Mouse (Mus musculus): ENCODE data around the gene Grid1.

Grid1 gene

DNA sequence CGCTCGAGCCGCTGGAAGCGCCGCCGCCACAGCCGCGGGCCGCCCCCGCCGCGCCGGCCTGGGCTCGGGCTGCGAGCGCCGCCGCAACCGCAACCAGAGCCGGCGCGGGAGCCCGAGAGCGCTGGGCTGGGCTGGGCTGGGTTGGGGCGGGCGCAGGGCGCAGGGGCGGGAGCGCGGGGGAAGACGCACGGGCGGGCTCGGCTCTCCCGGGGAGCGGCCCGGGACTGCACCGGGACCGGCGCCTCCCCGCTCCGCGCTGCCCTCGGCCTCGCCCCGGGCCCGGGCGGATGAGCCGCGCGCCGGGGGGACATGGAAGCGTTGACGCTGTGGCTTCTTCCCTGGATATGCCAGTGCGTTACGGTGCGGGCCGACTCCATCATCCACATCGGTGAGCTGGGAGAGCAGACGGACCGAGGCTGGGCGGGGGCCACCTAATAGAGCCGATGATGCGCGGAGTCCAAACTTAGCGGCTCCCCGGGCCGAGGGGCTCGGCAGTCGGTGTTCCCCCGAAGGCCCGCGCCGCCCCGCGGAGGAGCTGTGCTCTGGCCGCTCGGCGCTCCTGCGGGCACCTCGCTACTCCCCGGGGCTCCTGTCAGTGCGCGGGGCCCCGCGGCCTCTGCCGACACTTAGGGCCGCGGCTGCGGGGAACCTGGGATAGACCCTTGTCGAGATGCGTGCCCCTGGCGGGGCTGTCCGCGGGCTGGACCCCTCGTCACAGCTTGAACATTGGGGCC is at the start of gene Grid1:
Gene Grid1 (plus strand): TSS at position 190 of the 734 bp plus-strand sequence.
- no peak for DNase-seq

DNA sequence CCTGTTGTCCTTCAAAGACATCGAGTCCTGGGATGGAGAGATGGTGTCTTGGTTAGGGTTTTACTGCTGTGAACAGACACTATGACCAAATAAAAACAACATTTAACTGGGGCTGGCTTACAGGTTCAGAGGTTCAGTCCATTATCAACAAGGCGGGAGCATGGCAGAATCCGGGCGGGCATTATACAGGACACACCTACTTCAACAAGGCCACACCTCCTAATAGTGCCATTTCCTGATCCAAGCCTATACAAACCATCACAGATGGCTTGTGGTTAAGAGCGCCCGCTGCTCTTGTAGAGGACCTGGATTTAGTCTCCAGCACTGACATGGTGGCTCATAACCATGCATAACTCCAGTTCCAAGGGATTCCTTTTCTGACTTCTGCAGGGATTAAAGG is 49.4 kb upstream of the Grid1 start:
- DNase-seq, result no peak

DNA sequence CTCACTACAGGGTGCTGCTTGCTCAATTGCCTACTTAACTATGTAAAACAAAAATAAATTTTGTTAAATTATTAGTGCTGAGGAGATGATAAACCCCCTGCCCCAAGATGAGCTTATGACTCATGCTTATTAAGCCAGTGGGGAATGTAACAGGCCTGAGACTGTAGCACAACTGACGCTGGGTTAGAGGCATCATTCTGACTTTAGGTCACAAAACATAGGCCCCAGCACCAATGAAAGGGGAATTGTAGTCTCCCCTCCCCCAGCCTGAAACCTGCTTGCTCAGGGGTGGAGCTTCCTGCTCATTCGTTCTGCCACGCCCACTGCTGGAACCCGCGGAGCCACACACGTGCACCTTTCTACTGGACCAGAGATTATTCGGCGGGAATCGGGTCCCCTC is 48.3 kb upstream of the Grid1 start:
- no peak for DNase-seq

DNA sequence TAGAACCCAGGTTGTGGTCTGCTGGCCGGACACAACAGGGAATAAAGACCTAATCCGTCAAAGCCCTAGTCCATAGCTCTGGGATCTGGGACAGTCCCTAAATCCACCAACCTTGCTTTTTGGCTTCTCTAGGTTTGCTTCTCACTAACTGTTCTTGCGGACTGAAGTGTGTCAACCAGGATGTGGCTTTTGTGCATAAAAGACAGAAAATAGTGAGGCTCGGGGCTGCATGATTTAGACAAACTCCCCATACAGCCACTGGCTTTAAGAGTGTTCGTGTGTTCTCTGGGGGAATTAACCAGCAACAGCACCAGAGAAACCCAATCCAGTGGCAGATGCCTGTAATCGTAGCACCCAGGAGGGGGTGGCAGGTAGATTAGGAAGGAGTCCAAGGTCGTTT is 47.8 kb upstream of the Grid1 start:
- DNase-seq, result no peak

DNA sequence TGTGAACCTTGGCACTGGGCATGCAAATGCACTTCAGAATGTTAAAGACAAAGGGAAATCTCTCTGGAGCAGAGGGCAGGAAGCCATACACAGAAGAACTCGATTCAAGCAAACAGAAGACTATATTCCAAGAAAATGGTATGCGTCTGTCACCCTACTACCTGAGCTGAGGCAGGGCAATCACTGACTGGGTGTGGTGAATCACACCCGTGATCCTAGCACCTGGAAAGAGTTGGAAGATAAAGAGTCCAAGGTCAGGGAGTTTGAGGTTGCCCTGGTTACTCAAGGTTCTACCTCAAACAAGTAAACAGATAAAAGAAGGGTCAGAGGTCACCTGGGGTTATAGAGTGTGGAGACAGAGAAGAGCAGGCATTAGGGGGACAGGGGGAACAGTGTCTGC is 46.2 kb upstream of the Grid1 start:
- no peak for DNase-seq

DNA sequence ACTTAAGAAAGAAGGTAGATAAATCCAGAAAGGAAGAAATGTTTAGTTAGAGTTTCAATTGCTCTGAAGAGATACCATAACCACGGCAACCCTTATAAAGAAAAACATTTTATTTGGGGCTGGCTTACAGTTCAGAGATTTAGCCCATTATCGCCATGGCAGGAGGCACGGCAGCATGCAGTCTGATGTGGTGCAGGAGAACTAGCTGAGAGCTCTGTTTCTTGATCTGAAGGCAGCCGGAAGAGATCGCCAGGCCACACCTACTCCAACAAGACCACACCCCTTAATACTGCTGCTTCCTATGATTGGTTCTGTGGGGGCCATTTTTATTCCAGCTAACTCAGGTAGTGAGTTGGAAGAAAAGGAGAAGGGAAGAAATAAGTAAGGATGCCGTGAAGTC is 45.7 kb upstream of the Grid1 start:
- no peak for DNase-seq

DNA sequence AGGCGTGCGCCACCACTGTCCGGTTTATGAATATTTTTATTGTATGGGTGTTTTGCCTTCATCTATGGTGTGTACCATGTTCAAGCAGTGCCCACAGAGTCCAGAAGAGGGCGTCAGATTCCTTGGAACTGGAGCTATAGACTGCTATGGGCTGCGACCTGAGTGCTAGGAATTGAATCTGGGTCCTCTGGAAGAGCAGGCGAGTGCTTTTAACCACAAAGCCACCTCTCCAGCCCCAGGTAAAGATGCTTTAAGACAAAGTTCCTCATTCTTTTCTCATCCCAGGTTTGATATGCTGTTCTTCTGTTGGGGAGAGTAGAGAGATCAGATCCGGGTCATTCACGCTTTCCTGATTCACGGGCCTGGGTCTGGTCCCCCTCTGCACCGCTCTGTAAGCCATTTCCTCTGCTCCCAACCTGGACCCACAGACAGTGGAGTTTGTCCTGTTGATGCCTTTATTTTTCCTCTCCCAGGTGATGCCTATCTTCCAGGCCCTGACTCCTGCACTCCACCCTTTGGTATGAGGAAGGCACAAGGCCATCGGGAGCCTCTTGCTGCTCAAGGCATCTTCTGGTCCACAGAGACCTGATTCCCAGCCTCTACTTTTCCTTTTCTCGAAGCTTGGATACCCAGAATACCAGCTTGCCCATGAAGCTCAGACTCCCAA is 43.1 kb upstream of the Grid1 start:
- no peak for DNase-seq

DNA sequence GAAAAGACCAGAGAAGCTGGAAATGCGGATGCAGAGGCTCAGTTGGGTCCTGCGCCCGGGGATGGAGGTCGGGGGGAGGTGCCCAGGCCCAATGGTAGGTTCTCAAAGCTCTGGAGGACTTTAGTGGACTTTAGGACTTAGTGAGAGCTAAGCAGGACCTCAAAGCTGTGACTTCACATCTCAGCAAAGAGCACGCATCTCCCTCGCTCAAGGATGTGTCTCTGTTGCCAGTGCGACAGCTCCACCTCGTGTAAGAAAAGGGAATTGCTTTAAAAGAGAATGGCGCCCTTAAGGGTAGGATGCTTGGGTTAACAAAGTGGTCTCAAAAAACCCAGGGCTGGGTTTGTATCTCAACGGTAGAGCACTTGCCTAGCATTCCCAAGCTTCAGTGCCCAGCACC is 42.1 kb upstream of the Grid1 start:
- peak; percentile 35 for DNase-seq

DNA sequence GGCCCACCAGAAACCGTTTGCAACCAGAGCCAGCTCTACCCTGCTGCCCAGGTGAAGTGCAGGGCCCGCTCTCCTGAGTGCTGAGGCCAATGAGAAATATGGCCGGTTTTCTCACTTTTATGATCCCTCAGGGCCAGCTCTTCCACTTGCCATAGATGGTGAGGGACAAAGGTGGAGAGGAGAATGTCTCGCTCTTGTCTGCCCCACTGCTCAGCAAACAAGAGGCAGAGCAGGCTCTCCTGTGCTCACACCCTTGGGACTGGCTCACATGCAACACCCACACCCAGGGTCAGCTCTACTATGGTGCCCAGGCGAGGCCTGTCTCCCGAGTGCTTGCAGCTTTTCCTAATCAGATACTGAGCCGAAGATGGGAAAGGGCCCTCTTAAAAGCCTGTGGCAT is 41.1 kb upstream of the Grid1 start:
- DNase-seq, result no peak

DNA sequence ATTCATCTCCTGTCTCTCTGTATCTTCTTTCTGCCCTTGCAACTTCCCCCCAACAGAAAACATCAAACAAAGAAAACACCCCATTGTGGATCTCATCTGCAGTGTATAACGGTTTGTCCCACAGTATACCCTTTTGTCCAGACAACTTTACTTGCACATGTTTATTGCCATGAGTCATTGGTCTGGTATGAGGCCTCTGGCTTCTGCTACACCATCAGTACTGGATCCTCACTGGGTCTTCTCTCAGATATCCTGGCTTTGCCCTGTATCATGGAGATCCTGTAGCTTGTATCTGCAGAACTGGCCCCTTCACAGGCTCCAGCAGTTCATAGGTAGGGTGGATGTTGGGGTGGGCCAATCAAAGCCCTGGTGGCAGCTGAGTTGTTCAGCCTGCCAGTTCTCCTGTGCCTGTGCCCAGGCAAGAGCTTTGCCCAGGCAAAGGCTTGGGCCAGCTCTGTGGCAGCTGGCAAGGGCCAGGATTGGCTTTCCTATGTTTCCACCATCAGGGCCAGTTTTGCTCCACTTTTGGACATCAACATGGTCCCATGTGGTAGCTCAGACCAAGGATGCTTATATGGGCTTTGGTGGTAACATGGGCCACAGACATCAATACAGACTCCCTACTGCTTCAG is 26.4 kb upstream of the Grid1 start:
- DNase-seq, result no peak

DNA sequence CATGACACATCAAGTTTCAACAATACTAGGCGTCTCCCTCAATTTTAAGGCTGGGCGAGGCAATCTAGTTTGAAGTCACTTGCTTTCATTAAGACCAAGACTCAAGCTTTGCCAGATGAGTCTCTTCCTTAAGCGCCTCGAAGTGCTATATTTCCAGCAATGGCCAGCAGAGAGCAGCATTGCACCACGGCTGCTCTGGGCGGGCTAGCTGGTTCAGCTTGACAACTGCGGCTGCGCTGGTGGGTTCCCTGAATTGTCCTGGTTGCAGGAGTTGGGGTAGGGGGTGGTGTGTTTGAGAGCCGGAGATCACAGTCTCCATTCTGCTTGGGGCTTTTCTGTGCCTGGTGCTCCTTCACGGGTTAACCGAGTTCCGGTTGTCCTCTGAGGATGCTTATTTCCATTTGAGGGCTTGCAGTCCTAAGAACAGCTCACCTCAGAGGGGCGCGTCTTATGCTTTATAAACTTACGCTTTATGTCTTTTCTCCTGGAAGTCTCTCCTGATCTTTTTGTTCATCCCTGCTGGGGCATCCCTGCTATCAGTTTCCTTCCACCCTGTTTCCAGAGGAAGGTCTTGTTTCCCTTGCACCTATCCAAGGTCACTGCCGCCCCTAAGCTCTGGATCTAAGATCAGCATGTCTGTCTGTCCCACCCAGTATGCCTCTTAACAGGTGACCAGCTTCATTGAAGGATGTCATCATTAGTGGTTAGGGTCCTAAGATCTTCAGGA is 9.0 kb upstream of the Grid1 start:
- DNase-seq, result peak; percentile 67

DNA sequence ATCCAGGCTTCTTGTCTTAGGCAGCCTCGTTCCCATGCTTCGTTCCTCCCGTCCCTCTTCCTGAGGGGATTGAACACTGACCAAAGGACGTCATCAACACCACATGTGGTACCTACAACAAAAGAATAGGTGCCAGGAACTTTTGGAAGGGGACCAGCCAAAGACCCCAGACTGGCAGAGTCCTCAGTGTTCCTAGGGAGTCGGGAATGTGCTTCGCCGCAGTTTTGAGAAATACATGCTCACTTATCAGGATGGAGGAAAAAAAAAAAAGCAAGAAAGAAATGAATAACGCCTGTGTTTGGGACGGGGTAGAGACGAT is 8.5 kb upstream of the Grid1 start:
- no peak for DNase-seq

DNA sequence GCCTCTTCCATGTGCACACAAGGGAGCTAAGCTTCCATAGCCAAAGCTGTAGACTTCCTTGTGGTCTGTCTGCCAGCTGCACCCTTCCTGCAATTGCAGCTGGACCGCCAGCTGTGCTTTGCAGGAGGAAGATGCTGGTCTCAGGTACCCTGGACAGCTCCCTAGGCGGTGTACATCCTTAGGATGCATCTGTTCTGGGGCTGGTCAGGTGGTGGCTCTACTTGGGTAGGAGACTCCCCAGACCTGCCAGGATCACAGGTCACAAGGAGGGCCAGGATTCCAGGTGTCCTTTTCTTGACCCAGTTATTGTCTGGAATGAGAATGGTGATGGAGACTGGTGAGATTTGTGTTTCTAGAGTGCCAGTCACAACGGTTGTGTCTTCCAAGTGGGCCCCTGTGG is 3.6 kb upstream of the Grid1 start:
- DNase-seq, result no peak

DNA sequence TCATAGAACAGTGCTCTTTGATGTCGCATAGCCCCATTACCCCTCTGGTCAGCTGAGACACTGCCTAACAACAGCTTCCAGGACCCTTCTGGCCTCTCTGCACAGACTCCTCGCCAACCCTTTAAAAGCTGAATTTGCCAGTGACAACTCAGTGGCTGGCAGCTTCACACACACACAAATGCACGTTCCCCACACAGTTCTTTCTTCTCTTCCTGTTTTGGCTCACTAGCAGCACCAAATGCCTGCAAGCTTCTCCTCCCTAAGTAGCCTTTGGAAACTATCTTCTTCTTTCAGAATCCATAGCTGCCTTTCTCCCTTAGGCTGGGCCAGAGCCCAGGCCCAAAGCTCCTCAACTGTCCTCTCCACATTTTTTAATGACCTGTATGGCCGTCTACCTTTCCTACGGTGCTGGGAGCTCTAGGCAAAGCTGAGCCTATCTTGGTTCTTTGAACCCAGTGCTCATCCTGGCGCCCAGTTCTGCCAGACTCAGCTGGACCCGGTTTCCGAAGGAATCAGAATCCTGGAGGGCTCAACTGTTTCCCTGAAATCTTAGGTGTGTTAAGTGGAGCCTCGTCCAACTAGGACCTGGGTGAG is 1.4 kb upstream of the Grid1 start:
- DNase-seq, result no peak

DNA sequence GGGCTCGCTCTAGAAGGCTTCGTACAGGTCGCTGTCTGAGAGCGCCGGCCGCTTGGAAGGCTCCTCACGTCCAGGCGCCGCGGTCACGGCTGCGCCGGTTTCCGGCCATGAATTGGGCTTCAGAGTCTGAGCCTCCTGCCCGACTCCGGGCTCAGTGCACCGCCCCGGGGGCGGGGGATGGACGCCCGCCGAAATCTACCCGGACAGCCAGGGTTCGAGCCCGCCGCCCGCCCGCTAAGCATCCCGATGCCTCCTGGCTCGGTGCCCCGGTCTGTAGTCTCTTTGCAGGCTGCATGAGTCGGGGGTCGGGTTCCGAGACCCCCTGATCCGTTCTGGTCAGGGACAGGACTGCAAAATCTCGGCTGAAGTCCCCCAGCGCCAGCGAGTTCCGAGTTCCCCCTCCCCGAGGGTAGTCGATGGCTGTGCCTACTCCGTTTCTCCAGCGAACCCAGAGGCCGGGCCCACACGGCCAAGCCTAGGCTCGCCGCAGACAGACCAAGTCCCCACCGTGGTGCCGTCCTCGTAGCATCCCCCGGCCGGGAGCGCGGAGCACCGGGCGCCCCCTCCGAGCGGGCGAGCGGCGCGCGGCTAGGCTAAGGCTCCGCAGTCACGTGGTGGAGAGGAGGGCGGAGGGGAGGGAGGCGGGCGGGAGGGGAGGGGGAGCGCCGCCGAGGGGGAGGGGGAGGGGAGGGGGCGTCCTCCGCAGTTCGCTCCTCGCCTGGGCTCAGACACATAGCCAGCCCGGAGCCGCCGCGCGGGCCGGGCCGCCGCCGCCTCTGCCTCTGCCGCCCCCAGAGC is 588 bp upstream of the Grid1 start:
- no peak for DNase-seq

DNA sequence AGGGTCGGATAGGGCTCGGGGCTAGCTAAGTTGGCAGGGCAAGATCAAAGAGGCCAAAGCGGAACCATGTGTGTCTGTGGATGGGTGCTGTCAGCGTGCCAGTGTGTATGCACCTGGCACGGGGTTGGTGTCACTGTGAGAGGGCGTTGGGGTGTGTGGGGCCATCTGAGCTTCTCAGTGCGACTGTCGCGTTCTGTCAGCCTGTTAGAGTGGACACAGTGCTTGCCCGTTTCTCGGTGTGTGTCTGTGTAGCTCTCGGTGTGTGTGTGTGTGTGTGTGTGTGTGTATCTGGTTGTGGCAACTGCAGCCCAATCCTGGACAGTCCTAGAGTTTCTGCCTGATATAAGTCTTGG is 721 bp downstream of the Grid1 start:
- DNase-seq, result no peak

DNA sequence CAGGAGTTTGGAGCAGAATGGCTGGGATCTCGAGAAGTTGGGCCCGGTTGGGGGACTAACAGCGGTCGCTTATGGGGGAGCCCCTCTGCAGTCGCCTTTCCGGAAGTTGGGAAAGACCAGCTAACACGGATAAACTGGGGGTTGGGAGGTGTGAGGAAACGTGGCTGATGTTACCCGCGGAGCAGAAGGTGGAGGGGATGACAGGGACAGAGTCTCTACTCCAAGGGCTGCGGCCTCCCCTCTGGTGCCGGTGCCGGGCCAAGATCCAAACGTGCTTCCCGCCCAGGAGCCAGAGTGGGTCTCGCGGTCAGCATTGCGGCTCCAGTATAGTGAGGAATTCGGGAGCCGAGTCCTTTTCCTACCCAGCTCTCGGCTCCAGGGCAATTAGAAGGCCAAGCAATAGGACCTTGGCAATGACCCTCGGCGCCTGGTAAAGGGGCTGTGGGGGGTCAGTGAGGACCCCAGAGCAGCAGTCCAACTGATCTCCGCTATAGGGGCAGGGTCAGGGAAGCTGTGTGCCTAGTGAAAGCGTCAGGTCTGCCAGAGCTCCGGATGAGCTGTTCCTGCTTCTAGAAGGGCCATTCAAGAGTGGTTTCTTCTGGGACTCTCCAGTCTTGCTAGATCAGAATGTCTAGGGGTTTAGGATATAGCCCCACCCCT is 1.4 kb downstream of the Grid1 start:
- DNase-seq, result no peak

DNA sequence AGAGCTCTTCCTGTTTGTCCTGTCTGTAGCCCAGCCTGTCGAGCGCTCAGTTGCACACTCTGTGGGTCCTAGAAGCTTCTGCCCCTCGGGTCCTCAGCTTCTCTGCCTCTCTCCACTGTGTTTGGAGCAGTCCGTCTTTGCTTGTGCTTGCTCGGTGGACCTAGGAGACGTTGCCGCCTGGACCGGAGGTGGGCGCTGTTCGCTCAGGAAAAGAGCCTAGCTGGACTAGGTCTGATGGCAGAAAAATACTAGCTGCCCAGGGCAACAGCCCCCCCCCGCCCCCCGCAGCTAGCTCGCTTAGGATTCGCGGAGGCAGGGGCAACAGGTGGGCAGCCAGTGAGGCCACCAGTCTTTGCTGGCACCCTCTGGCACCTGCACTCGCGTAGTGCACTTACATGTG is 3.2 kb downstream of the Grid1 start:
- DNase-seq, result no peak

DNA sequence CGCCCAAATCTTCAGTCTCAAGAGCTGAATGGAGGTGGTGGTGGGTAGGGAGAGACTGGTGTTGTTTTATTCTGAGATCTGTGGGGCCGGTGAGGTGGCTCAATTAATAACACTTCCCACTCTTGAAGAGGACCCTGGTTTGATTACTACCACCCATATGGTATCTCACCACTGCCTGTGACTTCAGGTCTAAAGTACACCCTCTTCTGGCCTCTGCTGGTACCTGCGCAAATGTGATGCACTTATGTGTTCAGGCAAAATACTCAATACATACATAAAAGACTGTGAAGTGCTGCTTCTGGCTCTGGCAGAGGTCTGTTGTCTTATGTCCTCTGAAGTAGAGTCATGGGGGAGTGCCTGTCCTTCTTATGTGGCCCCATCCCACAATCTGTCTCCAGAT is 4.3 kb downstream of the Grid1 start:
- DNase-seq, result no peak

DNA sequence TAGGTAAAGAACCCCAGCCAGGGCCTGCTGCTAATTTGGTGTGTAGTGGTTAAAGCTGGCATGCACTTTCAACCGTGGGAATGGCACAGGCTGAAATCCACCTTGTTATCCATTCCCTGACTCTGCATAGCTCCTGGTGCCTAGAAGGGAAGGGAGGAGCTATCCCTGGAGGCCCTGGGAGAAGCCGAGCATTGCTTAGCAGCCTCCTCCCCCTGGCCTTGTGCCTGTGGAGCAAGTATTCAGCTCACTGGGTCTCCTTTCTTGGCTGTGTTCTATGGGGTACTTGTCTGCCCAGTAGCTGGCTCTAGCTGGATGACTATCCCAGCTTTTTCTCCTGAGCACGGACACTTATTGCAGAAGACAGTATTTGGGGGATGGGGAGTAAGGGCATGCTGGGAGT is 6.0 kb downstream of the Grid1 start:
- no peak for DNase-seq

DNA sequence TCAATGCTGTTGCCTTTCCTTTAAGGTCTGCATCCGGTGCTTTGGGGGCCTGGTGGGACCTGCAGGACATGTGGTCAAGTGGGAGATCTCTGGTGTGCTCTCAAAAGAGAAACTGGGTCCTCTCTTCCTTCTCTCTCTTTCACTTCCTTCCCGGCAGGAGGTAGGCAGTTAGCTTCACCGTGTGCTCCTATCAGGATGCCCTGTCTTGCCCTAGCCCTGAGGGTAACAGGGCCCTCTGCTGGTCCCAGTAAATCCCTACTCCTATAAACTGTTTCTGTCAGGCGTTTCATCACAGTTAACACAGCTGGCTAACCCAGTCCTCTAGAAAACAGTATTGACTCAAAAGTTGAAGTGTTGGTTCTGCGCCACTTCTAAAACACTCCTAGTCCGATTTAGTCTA is 9.9 kb downstream of the Grid1 start:
- no peak for DNase-seq

DNA sequence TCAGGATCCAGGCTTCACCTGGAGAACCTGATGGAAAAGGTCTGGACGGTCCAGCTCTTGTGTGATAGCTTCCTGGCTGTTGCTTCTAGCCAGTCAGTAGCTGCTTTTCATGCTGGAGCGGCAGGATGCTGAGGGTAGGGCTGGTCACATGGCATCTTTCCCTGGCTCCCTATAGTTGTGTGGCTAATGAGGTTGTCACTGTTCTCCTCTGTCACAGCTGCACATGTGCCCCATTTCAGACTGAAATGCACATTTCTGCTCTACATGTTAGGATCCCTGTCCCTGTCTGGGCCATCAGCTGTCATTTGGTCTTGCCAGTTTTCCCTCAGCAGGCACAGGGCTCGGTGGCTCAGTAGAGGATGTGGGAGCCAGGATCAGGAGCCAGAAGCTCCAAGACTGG is 17.2 kb downstream of the Grid1 start:
- no peak for DNase-seq

Data from cerebellum, adult 8-10 months (tissue).